Mouse (Mus musculus) urinary bladder, postnatal 10 days (tissue): ENCODE measurements around the gene Kcnk4.

ENCODE experiments used
- DNase-seq: peaks from one replicate; pipeline ENCODE4 v3.0.0; 2022; ENCODE audit warnings: low spot score

Kcnk4 gene

GRCm38 (mm10) chr19:6877965-6878364 lies 56.4 kb downstream of the Kcnk4 start:
- no peak for DNase-seq

GRCm38 (mm10) chr19:6876799-6877198 lies 57.5 kb downstream of the Kcnk4 start:
- DNase-seq: no peak

GRCm38 (mm10) chr19:6875834-6876233 lies 58.5 kb downstream of the Kcnk4 start:
- no peak for DNase-seq

GRCm38 (mm10) chr19:6874257-6874656 lies 60.1 kb downstream of the Kcnk4 start:
- no peak for DNase-seq
